Mouse (Mus musculus) gonadal fat pad, adult 2 months (tissue): ENCODE data around the gene Gnpda2. TPM values are rescaled to one million over a fixed set of nuclear protein-coding genes. Genes with fewer than 3 reads are reported as not detected.
A peak's percentile ranks its signal among the peaks of the same experiment; 100 is the strongest.

ENCODE experiments used
- DNase-seq: peaks from one replicate; pipeline ENCODE4 v3.0.0-alpha.2; 2012; ENCODE audit warnings: low read depth
- polyA plus RNA-seq: library from polyadenylated mRNA; depleted of rRNA; stranded (reverse); fragments of >200 nt; gene quantifications from 2 replicates; pipeline ENCODE4 v1.2.3, GENCODE M21; 2012; rRNA removed

Gnpda2 gene
- polyA plus RNA-seq: 9.2 and 9.9 TPM in 2 replicates

GRCm38 (mm10) chr5:69591640-69592461 lies at the start of gene Gnpda2:
Gene Gnpda2 (minus strand): TSS chr5:69592340.
- DNase-seq: peak; percentile 24

- no peak for DNase-seq
These were observed 42.6 kb upstream of the Gnpda2 start for GRCm38 (mm10) chr5:69634766-69635165.

GRCm38 (mm10) chr5:69620899-69621298 lies 28.8 kb upstream of the Gnpda2 start:
- DNase-seq: no peak

GRCm38 (mm10) chr5:69613209-69613796 lies 21.2 kb upstream of the Gnpda2 start:
- no peak for DNase-seq

- DNase-seq: no peak
These were observed 8.9 kb upstream of the Gnpda2 start for GRCm38 (mm10) chr5:69601027-69601426.

- DNase-seq: no peak
These were observed 34.7 kb downstream of the Gnpda2 start for GRCm38 (mm10) chr5:69557404-69557935.

GRCm38 (mm10) chr5:69556628-69557403 lies 35.3 kb downstream of the Gnpda2 start, which contains the start of gene Guf1:
Gene Guf1 (plus strand): TSS chr5:69556923.
- DNase-seq: peak; percentile 28

- DNase-seq: no peak
These were observed 49.7 kb downstream of the Gnpda2 start, which contains the start of gene Yipf7 for GRCm38 (mm10) chr5:69542489-69542888. Gene Yipf7 (minus strand): TSS chr5:69542648.

- DNase-seq: no peak
These were observed 50.5 kb downstream of the Gnpda2 start for GRCm38 (mm10) chr5:69541680-69542079.

GRCm38 (mm10) chr5:69523944-69524343 lies 68.2 kb downstream of the Gnpda2 start:
- DNase-seq: no peak

Other genes with a start within 250 kb of the Gnpda2 start
- 0.20 TPM in 1 of 2 replicates, not detected in the other for gene Yipf7, start 49.7 kb downstream of the Gnpda2 start, polyA plus RNA-seq
- gene Guf1, start 35.4 kb downstream of the Gnpda2 start, polyA plus RNA-seq: 9.6 and 9.7 TPM in 2 replicates